Mouse (Mus musculus) left cerebral cortex, adult 8-10 months (tissue): ENCODE results near the gene Nav2. TPM values are rescaled to one million over a fixed set of nuclear protein-coding genes. Genes with fewer than 3 reads are reported as not detected.
A peak's percentile ranks its signal among the peaks of the same experiment; 100 is the strongest.

ENCODE experiments used
- DNase-seq, 2 experiments: peaks; one replicate each; pipeline ENCODE4 v3.0.0; 2022; ENCODE audit warnings: low spot score in 2 of 2
- total RNA-seq, 4 experiments: library from RNA; stranded (reverse); gene quantifications; 2 replicates each; pipeline ENCODE4 v1.2.4; 2022

Gene Nav2
- total RNA-seq, 4 experiments from 2014 or later: 76.7 to 101 (median 89.2) TPM

DNA sequence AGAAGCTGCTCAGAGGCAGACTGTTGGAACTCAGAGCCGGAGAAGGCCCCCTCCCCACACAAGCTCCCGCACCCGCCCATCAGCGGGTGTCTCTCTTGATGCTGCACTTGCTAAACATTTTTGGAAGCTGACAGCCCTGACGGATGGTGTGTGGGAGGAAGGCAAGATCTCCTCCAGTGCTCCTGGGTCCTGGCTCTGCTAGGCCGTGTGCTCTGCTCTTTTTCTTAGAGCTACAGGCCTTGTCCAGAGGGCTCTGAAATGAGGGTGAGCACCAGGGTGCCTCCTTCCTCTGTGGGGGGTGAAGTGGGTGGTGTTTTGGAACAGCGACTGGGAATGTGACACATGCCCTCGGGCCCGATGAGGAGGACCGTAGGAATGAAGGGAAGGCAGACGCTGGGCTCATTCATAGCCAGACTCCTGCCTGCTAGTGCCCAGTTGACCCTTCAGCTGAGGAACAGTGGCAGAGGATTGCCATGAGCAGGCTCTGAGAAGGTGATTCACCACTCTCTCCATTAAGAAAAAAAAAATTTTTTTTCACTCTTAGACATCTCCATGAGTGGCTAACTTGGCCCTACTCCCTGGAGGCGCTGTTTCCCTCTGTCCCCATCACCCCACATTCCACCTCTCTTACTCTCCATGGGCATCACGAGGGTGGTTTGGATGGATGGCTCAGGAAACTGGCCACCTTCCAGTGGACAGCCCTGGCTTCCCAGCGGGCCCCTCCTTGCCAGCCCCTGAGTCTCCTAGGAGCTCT lies 340.0 kb downstream of the Nav2 start:
- DNase-seq: peak; percentile 11 to 80

DNA sequence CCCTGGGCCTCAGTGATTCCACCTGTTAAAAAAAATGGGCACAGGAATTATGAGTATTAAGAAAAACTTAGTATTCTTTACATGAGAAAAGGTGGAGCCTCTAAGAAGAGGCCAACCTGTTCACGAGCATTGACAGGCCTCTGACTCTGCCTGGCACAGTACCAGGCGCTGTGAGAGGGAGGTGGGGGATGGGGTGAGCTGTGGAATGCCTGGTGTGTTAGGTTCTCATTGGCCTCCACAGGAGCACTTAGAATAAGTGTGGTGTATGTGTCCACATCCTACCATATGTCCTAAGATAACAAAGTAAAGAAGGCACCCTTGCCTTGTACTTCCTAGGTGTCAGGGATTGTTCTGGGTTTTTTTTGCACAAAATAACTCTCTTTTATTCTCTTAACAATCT lies 340.9 kb downstream of the Nav2 start:
- no peak for DNase-seq

DNA sequence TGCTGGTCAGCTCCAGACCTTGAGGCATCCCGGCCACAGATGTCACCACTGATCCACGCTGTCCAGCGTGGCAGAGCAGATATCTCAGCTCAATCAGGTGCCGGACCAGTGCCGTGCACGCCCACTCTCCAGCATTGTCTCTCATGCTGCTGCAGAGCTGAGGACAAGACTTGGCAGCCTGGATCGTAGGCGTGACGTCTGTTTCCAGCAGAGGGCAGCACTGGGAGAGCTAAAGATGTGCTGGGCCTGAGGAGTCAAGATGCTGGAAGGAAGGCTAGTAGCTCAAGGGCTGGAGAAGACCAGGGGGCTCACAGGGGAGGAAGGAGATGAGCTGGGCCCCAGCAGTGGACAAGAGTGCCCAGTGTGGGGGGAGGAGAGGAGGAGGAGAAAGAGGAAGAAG lies 341.5 kb downstream of the Nav2 start:
- DNase-seq: peak in 1 of 2 experiments; percentile 81

DNA sequence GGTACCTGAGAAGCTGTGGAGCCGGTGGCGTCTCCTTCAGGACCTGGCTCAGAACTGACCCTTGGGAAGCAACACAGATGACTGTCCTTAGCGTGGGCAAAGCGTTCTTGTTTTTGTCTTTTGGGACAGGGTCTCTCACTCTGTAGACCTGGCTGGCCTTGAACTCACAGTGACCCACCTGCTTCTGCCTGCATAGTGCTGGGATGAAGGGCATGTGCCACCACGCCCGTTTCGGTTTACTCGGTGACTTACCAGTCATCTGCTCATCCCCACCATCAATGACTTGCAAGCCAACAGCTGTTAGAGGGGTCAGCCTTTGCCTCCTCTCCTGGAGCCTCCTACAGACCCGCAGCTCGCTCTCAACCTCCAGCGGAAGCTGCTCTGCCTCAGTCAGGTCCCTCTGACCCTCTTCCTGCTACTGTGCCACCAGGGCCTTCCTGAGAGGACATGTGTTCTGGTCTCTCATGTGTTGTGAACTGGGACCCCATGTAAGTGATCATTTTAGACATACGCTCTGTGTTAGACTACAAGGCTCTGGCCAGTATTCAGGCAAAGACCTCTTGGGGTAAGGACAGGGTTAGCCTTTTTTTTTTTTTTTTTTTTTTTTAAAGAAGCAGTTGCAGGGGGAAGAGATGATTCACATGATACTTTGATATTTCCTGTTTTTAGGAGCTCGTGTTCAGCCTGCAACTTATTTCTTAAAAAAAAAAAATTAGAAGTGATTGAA lies 342.2 kb downstream of the Nav2 start:
- DNase-seq: no peak

DNA sequence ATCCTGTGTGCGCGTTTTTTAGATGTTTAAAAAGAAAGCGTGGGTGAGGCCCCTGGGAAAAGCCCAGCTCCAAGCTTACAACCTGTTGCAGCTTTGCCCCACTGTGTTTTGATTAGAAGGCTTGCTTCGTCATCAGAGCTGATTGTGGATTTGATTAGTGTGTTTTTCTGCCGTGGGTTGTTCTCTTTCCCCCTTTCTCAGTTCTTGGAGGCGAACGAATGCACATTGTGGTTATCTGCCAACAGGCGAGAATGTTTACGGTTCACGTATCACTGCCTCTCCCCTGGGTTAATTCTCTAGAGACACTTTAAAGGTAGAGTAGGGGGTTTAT lies 342.8 kb downstream of the Nav2 start:
- no peak for DNase-seq

DNA sequence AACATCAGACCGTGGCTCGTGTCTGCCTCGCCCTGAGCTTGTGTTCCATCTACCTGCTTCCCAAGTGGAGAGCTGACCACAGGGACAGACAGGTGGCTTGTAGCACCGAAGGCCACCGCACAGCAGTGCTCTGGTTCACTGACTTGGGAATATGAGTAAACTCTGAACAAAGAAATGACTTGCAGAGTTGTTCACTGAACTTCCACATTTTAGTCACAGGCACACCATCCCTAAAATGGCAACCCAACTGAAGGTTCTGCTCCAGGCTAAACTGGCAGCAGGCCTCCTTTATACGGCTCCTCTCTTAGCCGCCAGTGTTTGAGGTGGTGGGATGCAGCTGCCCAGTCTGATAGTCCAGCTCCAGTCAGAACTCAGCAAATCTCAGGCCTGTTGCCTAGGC lies 343.9 kb downstream of the Nav2 start:
- DNase-seq: no peak

DNA sequence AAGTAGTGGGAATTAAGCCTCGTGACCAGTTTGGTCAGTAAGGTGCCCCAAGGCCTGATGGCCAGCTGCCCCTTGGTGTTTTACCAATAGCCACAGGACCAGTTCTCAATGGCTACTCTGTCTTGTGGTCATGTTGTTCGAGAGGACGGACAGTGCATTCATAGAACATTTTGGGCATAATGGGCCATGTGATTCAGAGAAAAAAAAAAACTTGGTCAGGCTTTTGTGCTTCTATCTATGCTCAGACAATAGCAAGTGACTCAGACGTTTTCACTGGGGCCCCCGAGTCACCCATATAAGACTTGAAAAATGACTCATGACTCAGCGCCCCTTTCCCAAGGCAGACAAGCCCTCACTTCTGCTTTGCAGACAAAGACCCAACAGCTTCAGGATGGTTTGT lies 344.4 kb downstream of the Nav2 start:
- DNase-seq: no peak

DNA sequence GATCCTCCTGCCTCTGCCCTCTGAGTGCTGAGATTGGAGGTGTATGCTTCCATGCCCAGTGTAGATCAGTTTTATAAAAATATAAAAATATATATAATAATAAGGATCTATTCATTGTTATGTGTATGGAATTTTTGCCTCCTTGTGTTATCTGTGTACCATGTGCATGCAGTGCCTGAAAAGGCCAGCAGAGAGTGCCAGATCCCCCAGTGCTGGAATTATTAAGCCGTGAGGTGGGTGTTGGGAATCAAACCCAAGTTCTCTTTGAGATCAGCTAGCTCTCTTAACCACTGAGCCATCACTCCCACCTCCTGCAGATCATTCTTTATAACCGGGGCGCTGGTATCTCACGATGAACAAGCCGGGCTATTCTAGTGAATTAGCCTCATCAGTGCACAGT lies 346.5 kb downstream of the Nav2 start:
- DNase-seq: no peak

DNA sequence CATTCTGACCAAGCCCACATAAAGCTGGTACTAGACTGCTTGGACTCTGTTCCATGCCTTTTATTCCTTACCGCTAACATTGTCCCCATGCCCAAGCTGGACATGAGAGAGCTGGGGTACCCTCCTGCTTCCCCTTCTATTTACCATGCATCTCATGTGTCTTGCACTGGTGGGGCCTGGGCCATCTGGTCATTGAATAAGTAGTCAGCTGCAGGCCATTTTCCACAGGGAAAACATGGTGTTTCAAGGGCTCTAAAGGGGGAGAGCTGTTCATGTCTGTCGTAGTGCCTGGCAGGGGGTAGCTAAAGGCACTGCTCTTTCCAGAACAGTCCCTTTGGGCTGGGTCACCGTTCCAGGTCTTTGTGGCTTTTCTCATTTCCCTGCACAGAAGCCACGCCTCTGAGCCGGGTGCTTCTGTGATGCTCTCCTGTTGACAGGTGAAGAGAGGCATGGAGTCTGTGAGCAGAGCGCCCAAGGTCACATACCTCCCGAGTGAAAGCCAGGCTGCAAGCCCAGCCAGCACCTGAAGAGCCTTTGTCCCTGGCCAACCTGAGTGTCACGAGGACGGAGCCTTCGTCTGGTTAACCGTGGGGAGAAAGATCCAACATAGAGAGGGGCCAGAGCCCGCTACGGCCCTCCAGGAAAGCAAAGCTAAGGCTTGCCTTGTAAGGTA lies 348.9 kb downstream of the Nav2 start:
- DNase-seq: no peak

DNA sequence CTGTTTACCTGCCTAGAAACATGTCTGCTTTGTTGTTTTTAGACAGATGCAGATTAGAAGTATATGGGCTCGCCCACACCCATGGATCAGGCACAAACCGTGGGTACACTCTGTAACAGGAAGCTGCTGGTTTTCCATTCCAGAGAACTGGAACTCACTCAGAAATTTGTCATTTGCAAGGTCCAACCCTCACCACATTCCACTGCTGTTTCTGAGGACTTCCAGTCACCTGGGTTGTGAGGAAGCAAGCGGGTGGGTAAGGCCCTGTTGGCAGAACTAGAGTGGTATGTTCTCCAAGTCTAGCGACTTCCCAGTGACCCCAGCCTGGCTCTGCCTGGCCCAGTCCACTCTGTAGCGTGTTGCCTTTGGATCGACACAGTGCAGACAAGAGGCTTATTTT lies 349.6 kb downstream of the Nav2 start:
- peak in 1 of 2 experiments; percentile 70 for DNase-seq

DNA sequence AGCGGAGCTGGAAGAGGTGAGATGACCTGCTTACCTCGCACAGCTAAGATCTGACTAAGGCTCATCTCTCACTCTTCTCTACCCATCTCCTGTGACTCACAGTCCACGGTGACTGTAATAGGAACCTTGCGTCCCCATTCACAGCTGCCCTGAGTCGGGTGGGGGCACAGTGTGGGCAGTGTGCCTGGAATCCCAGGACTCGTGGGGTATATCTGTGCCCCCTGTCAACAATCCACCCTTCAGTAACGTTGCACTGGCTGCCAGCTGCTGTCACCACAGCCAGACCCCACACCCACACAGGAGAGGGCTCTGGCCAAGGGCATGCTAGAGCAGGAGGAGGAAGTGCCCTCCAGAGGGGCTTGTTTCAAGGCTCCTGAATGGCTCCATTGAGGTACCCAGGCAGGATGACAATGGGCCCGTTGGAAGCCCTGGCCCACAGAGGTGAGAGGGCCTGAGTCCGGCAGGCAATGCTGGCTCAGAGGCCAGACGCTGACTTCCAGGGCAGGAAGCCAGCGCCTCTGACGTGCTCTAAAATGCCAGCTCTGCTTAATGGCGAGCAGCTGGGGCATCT lies 353.5 kb downstream of the Nav2 start:
- no peak for DNase-seq

DNA sequence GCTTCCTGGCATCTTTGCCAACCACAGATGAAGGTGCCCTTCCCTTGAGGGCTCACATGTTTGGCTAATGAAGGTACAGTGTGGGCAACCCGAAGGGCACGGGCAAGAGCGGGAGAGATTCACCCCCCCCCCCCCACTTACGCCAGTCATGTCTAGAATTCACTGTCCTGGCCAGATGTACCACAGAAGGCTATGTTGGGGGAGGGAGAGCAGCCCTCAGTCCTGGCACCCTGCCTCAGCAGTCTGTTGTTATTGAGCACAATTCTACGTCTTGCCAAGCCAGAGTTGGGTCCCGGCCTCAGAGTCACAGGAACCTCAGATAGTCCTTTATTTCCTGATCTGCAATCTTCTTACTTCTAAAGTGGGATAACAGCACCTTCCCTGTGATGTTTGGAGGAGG lies 357.9 kb downstream of the Nav2 start:
- DNase-seq: no peak

DNA sequence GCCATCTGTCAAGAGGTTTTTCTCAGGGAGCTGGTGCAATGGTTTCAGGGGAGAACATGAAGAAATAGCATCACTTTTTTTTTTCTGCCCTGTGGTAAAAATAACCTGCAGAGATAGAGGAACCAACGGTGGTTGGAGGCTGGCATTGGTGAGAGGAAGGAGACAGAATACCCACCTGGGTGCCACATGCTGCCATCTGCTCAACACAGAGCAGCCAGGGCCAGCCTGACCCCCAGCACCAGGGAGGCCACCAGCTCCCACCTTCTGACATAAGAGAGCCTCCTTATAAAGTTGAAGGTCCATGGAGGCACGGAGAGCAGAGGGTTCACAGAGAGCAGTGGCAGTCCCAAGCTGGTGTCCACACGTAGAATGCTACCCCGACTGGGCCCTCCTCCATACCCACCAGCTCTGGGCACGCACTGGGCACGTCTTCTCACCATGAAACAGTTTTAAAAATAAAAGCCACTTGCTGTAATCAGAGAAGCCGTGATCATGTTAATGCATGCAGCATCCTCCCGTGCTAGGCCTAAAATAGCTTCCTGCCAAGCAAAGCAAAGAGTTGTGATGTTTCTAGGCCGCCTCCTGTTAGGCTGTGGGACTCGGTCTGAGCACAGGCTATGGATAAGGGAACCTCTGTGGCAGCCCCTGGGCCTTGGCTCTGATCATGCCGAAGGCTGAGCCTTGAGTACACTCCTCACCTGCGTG lies 359.3 kb downstream of the Nav2 start:
- DNase-seq: peak in 1 of 2 experiments; percentile 80

DNA sequence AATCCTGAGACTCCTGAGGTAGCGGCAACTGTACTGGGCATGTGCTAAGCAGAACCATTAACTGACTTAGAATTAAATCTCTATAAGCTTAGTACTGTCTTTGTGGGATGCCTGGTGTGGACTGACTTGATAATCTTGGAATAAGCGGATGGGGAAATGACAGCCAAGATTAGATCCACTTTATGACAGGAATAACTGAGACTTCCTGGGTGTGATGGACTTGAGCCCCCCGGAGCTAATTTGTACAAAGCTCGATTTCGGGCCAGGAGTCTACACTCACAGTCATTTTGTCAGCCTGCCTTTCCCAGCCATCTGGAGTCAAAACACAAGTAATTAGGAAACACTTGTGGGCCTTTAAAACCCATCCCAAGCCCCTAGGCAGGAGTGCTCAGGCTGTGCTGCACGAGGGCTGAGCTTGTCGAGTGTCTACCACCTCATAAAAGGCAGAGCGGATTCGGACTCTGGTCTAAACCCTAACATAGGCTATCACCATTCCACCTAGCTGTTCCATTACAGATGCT lies 359.9 kb downstream of the Nav2 start:
- DNase-seq: no peak

DNA sequence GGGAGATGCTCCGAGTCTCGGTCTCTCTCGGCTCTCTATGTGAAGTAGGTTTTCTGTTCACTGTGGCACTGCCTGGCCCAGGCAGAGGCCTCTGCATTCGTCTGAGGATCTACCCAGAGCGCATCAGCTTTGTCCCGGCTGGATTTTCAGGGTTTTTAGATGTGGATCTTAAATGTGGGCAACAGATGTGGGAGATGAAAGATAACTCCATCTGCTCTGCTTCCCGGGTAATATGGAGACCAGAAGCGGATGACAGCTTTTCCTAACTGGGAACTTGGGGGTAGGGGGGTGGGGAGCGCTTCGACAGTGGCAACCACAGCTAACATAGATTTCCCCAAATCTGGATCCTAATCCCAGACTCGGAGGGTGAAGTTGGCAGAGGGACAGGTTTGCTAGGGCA lies 362.3 kb downstream of the Nav2 start:
- no peak for DNase-seq

DNA sequence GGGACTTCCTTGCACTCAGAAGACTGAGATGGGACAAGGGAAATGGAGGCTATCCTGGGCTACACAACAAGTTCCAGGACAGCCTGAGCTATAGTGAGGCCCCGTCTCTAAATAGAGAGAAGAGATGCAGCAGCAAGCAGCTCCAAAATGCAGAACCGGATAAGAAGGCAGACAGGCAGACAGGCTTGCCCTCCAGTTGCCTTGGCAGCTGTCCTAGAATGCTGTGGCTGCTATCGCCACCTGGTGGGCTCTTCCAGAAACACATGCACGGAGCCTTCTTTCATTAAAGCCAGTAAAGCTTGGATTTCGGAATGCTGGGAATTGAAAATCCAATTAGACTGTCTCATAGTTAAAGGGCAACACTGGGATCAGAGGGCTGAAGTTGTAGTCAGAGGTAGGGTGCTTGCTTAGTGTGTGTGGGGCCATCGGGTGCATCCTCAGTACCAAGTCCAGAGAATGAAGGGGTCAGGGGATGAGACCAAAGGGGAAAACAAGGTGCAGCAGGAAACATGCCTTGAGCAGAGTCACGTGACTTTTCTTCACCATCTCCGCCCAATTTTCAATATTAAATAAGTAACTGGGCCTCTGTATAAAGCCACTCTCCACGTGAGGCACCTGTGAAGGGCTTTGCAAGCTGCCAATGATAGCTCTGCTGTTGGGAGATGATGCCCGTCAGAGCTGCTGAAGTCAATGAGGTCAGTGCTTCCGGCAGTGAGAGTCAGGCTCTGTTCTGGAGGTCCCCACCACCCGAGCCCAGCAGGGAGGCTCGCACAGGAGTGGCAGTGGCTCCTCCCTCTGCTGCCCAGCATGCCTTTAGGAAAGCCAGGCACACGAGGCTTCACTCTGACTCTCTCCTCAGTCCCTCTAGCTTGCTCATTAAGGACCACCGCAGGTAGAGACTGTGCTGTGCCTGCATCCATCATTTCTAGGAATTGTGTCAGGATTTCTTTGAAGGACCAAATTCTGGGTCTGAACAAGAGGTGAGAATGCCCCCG lies 364.2 kb downstream of the Nav2 start:
- peak in 1 of 2 experiments; percentile 82 for DNase-seq

DNA sequence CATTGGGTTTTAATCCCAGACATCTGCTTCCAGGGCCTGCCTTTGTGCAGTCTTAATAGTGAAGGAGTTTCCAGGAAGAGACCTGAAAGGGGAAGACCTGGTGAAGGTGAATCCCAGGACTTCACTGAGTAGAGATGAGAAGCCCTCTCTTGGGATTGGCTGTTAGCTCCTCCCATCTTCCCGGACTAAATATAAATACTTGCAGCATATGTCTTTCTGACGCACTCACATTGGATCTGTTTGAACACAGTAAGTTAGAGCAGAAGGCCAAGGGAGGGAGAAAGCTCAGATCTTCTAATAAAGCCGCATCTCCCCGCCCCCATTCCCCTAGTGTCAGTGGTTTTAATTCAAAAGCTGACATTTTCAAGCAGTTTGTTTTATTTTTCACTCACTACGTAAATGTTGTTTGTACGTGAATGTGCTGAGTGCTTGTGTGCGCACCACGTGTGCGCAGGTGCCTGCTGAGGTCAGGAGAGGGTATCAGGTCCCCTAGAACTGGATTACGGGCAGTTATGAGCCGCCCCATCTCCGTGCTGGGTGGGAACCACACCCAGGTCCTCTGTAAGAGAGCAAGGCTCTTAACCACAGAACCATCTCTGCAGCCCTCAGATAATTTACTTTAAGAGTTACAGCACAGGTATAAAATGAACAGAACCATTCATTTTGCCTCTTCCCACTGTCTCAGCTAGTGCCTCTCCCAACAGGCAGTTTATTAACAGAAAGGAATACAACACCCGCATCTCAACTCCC lies 365.6 kb downstream of the Nav2 start:
- no peak for DNase-seq

DNA sequence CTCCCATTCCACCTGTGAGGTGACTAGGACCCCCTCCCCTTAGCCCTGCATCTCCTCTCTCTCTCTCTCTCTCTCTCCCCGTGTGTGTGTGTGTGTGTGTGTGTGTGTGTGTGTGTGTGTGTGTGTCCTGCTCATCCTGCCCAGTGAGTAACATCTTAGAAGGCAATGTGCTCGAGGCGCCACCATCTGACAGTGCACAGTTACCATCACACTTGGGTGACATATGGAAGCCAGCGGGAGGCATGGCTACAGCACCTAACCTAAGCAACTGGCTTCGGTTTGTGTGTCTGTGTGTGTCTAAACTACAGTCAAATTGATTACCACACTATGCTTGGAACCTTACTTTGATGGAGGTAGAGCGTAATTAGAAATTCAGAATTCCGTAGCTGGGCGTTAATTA lies 366.2 kb downstream of the Nav2 start:
- no peak for DNase-seq

DNA sequence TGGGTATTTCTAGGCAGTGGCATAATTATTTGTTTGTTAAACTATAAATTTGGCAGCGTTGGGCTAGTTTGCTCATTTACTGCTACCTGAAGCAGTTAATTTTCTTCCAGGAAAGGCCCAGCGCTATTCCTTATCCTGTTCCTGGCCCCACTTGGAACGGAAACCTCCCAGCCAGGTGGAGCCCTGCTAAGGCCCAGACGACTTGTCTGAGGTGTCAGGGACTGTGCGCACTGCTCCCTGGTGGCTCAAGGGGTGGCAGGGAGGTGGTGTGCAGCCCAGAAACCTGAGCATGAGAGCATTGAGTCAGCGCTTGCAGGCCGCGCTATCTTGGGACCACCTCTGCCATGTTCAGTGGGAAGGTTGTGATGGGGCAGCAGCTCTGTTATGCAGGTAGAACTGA lies 367.6 kb downstream of the Nav2 start:
- no peak for DNase-seq
